Mouse (Mus musculus): Measurements from ENCODE around the gene Gm21985.

DNA sequence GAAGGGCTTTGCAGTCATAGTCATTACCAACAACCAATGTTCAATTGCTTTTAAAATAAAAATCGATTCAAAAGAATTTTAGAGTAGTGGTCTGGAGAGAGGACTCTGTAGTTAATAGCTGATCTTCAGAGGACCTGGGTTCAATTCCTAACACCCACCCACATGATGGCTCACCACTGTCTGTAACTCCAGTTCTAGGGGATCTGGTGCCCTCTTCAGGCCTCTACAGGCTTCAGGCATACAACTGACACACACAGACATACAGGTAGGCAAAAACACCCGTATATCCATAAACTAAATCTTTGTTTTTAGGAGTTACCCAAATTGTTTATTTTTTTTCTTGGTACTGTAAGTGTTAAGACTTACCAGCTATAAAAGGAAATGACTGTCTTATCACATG is 73.6 kb downstream of the Gm21985 start:
- peak; percentile 35; the same call in 1 of the 2 replicates for TF ChIP-seq CTCF (IDR thresholded peaks at IDR 0.05; ENCODE audit: insufficient read depth, low read length)
- TF ChIP-seq POLR2A (IDR thresholded peaks at IDR 0.05; ENCODE audit: borderline replicate concordance, extremely low read depth, low read depth, low read length): no peak
